Mouse (Mus musculus): ENCODE data around the gene Tubgcp2.

DNA sequence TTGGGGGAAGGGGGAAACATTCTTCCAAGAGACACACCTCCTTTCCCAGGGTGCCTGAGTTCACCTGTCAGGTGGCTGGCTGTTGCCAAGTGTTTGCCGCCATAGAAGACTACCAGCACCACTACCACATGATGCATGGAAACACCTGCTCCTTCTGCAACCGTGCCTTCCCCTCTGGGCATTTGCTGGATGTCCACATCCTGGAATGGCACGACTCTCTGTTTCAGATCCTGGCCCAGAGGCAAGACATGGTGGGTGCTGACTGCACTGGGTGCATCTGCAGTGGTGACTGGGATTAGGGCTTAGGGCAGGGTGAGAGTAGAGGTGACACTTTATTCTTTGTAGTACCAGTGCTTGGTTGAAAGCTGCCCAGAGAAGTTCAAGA, 694 bp upstream of the Tubgcp2 start:
- TF ChIP-seq CTCF (IDR thresholded peaks at IDR 0.05; ENCODE audit: low read depth), result no peak
- no peak for TF ChIP-seq EP300 (IDR thresholded peaks at IDR 0.05; ENCODE audit: low read depth)

All from heart, postnatal 0 days (tissue).